Mouse (Mus musculus): Measurements from ENCODE around the gene Stx8.

Gene Stx8

DNA sequence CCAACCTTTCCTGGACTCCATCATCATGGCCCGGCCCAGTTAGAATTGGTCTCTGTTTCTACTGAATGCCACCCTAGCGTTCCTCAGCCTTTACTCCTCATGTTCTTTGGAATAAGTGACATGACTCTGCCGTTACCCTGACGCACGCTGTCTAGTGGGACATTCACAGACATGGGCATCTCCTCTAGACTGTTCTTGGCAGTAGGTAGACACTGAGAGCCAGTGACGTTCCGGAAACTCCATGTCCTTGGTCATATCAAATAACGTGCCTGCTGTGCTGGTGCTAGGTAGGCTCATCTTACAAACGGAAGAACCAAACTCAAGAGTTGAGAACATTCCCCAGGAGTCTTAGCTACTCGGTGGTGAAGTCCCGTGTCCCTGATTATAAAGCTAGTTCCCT, 231.5 kb downstream of the Stx8 start:
- DNase-seq (ENCODE audit: low read depth, low spot score), result no peak

- DNase-seq (ENCODE audit: low read depth, low spot score), result no peak
These were observed 232.7 kb downstream of the Stx8 start for GRCm38 (mm10) chr11:68198696-68199095.

DNA sequence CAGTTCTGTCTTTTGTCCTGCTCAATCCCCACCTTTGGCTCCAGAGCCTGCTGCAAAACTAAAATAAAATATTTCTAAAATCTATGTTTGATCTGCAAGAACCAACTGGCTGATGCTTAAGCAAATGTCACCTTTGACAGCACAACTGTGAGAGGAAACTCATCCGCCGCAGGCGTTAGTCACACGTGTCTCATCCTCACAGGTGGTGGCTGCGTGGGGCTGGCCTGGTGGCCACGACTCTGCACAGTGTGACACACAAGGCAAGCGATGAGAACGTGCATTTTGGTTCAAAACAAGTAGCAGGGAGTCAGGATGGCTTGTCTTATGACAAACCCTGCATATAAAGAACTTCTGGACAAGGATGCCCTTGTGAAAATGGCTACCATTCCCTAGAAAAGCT, 233.1 kb downstream of the Stx8 start:
- no peak for DNase-seq (ENCODE audit: low read depth, low spot score)

DNA sequence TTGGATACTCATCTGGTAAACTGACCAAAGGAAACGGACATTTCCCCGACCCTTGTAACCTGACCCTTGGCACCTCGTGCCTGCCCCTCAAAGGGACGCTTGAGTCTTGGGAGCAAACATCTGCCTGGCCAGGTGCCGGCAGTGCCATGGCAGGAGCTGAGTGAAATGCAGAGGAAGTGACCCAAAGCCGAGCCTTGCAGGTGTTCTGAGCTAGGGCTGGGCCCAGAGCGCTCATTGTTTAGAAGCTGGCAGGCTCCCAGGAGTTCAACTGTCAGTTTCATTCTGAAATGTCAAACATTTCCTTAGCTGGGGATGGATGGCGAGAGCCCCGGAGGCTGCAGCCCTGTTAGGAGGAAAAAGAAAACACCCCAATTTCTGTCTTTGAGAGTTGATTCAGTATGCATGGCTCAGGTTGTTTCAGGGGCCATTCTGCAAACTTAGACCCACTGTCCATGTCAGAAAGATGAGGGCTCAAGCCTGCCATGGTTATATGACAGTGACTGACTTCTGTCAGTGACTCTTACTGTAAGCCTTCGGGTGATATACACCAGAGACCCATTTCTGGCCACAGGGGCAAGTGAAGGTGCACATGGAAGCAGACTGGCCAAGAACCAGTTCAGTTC, 233.9 kb downstream of the Stx8 start:
- no peak for DNase-seq (ENCODE audit: low read depth, low spot score)

DNA sequence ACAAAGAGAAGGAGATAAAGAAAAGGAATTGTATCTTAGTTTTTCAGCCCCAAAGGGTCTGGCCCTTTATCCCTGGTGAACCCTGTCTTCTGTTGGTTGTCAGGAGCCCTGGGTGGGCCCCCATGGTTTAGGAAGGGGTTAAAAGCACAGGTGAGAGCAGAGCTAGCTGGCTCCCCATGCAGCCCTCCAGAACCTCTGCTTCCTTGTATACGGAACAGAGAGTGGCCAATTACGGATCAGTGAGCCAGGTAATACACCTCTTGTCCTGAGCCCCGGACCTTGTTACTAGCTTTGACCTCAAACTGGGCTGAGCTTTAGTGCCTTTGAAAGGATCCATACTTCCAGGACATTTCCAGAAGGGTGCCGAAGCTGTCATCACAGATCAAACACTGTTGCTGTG, 234.5 kb downstream of the Stx8 start:
- DNase-seq (ENCODE audit: low read depth, low spot score), result no peak

DNA sequence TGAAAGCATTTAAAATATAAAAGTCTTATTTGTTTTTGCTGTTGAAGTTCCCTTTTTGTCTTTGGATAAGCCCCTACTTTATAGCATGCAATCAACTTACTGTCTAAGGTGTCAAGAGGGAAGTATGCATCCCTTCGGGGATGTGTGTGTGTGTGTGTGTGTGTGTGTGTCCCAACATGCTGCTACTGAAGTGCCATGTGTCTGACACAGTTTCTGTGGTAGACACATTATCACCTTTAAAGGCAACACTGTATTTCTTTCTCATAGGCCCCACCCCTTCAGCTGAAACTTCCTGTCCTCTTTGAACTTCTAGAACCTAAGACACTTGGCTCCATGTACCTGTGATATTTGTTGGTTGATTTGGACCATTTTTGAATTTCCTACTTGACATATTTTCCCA, 235.1 kb downstream of the Stx8 start:
- no peak for DNase-seq (ENCODE audit: low read depth, low spot score)

DNA sequence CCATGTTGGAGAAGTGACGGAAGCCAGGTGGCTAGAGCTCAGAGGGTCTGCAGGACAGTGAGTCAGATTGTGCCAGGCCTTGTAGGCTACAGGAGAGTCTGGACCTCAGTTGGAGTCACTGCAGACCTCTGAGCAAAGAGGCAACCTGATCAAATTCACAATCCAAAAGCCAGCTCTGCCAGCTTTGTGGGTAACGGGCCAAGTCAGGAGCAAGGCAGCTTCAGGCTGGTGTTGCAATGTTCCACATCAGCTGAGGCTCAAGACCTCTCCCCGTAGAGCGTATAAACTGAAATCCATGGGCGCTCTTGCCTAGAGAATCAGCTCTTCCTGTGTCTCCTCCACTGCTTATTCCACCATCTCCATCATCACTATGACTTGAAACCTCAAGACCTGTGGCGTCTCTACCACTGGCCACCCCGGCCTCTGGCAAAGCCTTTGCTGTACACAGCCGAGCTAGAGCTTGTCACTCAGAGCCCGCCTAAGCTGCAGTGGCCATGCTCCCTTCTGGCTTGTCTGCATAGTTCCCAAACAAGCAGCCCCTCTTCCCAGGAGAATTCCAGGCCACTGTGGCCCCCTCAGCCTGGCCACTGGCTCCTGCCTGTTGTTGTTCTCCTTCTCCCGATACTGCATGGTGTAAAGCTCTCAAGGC, 235.9 kb downstream of the Stx8 start:
- no peak for DNase-seq (ENCODE audit: low read depth, low spot score)

- DNase-seq (ENCODE audit: low read depth, low spot score), result peak; percentile 58
These were observed 236.6 kb downstream of the Stx8 start for GRCm38 (mm10) chr11:68202561-68202960.

DNA sequence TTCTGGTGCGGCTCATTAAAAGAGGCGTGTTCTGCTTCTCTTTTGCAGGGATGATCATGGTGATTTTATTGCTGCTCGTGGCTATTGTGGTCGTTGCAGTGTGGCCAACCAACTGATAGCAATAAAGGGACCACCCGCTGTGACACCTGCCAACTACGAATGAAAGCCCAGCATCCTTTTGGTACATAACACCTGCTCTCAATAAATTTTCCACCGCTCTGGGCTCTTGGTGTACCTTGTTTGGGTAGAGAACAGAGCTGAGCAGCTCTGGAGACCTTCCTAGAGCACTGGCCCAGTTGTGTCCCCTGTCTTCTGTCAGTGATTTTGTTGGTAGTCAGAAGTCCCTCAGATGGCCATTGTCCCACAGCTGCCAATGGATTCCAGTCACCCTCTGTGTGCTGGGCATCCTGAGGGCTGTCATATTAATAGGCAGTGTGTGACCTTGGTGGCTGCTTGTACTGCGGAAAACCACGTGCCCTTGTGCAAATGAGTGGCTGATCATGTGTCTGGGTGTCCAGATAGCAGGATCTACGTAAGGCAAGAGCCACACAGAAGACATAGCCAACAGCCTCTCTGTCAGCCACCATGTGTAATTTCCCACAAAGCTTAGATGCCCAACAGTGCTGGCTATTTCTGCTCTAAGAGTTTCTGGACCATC, 237.8 kb downstream of the Stx8 start:
- no peak for DNase-seq (ENCODE audit: low read depth, low spot score)

DNA sequence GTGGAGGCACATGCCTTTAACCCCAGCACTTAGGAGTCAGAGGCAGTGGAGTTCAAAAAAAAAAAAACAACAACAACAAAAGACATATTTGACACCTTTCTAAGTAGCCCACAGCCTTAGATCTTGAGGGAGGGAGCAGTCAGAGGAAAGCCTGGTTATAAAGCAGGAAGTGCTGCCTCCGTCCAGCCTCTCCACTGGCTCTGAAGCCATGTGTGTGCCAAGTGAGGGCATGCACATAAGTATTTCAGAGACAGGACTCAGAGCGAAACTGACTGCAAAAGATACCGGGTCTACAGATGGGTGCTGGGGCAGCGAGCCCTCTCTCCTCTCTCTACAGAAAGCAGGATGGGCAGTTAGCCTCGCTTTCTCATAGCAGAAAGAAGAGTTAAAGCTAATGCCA, 238.4 kb downstream of the Stx8 start:
- no peak for DNase-seq (ENCODE audit: low read depth, low spot score)

DNA sequence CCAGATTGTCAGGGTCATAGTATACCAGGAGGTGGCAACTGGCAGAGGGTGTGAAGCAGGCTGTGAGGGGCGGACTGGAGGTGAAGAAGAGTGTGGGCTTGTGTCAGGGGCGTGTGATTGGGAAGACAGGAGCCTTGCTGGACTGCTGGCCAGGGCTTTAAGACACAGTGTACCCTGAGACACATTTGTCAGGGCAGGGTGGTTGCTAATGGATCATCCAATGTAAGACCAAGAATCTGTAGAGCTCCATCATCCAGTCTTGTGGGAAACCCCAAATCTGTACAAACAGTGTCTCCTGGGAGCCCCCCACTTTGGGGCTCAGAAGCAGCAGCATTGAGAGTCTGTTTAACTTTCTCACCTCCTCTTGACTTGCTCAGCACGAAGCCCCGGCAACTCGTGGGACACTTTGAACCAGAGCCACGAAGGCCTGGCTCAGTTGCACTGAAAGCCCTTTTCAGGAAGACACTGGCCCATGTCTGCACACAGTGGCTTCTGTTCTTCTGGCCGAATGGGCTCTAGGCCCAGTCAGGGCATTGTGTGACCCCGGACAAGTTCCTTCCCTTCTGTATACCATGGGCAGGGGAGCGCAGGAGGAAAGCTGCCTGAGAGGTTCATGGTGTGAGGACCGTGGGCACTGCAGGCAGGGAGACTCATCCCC, 239.7 kb downstream of the Stx8 start:
- no peak for DNase-seq (ENCODE audit: low read depth, low spot score)

DNA sequence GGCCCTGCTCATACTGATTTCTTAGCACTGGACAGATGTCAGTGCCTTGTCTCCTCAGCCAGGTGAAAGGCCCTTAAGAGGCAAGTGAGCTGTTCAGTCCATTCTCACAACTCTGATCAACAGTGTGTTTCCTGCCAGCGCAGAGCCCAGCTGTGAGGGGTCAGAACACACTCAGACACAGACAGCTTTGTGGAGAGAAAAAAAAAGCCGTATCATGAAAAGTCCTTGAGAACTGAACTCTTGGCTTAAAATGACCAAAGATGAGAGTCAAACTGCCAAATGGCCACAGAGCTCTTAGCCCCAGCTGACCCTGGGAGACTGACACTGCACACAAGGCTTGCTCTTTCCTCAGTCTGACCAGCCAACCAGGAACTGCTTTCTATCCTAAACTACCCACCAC, 242.0 kb downstream of the Stx8 start:
- DNase-seq (ENCODE audit: low read depth, low spot score), result no peak

DNA sequence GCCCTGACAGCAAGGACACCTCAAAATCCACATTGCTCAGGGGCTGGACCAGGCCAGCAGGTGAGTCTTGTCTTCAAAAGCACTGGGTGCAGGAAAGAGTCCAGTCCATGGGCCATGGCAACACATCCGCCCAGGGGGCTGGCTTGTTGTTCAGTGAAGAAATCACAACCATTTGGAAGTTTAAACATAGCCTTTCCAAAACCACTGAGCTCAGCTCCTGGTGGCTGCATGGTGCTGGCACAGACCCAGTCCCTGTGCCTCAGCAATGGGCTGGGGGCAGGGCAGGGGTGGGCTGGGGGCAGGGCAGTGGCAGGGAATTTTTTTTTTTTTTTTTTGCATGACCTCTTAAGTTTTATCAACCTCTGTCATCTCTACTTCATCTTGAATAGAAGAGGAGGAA, 242.6 kb downstream of the Stx8 start:
- no peak for DNase-seq (ENCODE audit: low read depth, low spot score)

DNA sequence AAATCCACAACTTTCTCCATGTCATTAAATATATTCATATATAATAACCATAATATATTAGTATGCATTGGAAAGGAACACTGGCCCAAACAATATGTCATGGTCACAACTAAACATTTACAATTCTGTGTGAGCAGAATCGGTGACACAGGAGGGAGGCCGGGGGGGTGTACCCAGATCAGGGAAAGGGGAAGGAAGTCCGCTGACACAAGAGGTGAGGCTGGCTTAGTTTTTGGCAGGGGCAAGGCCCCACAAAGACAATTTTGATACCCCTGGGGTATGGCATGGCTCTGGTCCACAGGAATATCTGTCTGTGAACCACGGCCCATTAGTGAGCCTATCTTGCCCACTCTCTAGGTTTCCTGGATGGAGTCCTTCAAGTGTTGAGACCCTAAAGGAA, 243.5 kb downstream of the Stx8 start:
- no peak for DNase-seq (ENCODE audit: low read depth, low spot score)

- DNase-seq (ENCODE audit: low read depth, low spot score), result no peak
These were observed 244.7 kb downstream of the Stx8 start for GRCm38 (mm10) chr11:68210714-68211113.

DNA sequence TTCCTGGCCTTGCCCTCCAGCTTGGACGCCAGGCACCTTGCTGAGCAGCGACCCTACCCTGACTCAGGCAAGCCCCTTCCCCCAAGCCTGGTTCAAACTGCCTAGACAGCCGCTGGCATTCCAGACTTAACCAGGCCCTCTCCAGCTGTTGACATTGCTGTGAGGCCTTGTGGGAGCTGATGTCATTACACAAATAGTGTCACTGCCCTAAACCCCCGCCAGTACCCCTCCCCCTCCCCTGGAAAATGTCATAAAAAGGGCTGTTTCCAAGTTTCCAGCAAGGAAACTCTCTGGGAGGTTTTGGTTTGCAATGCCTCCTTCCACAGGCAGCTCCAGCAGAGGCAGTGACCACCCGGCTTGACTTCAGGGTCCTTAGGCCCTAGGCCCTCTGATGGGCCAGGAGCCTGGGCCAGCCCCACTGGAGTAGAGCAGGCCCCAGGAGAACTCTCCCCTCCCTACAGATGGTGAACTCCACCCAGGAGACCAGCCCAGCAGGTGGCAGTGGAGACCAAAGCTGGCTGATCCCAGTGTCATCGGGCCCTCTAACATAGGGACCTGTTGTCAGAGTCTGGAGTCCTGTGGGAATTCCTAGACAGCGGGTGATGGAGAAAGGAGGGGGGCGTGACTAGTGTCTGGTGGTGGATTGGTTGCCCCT, 246.1 kb downstream of the Stx8 start:
- peak; percentile 23 for DNase-seq (ENCODE audit: low read depth, low spot score)

- DNase-seq (ENCODE audit: low read depth, low spot score), result no peak
These were observed 247.9 kb downstream of the Stx8 start for GRCm38 (mm10) chr11:68213896-68214295.

DNA sequence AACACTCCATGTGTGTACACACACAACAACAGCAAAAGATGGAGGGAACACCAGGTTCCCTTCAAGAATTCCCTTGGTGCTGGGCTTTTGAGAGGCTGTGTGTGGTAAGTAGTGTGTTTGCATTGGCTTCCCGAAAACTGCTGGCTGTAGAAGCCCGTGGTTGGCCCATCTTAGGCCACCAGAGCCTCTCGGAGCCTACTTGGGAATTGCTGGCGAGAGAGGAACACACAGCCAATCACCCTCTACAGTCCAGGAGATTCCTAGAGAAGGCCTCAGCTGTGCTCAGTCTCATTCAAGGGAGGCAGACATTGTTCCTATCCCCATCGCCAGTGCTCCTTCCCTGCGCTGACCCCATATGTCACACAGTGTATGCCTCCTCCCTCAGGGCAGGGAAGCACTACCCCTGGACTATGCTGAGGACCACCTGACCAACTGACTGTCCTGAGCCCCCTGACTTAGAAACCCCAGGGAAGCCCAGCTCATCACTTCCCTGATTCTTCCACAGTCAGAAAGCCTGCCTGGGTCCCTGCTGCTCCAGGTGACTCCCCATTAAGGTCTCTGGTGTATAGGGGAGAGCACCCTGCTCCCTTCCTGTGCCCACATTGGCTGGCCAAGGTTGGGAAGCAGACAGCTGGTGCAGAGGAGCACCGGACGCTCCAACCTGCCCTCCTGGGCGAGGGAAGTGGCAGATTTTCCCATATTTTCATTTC, 248.7 kb downstream of the Stx8 start:
- no peak for DNase-seq (ENCODE audit: low read depth, low spot score)

DNA sequence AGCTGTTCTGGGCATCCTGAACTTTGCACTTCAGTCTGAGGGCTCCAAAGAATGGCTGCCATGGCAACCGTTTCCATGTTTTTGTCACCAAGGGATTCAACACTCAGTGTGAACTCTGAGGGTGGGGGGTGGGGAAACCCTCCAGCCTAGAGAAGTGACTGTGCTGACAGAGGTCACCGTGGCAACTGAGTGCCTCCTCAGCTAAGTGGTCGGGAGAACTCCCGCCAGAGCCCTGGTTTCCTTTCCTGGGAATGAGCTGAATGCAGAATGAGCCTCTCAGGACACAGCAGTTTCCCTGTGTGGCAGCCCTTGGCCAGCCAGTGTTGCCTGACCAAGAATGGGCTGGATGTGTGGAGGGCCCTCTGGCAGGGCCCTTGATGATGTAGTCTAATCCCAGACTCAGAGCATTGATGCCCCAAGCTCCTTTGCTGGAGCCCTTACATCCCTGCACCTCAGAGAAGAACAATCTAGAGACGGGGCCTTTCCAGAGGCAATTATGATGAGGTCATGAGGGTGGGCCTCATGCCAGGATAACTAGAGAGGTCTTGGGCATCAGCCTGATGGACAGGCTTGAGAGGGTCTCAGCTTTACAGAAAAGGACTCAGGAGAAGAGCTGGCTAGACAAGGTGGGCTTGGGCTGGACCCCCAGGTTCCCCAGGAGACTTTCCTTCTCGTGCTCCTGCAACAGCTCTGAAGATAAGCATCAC, 249.4 kb downstream of the Stx8 start:
- peak; percentile 78 for DNase-seq (ENCODE audit: low read depth, low spot score)

DNA sequence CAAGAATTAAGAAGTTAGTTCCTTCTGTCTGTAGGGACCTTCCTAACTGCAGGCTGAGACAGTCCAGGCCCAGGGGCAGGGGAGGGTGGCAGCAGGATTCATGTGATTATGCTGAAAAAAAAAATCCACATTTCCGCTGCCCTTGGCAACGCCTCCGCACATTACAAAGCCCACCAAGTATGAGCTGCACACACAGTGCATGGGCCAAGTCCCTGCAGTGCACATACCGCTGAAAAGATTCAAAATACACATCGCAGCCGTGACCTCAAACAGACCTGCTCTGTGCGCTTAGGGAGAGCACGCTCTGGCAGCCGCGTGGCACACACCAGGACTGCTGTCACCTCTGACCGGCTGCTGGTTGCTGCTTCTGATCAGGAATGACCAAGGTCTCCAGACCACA, 250.0 kb downstream of the Stx8 start:
- no peak for DNase-seq (ENCODE audit: low read depth, low spot score)

- no peak for DNase-seq (ENCODE audit: low read depth, low spot score)
These were observed 254.7 kb downstream of the Stx8 start for GRCm38 (mm10) chr11:68220733-68221132.
